9 mouse cellular contexts compared by ENCODE assay signal in the genomic region with DNA sequence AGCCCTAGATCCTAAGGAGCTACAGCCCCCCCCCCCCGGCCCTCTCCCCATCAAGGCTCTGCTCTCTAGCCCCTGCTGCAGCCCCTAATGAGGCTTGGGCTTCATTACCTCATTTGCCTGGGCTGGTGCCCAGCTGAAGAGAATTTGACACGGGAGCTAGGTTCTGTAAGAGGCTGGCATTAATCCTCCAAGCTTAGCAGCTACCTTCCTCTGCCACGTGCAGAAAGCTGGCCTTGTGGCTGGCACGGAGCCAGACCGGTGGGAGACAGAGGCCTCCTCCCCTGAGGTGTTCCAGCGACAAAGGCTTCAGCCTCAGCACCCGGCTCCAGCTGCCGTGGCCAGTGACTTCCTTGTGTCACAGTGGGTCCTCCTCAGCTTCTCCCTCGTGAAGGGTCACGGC.
DNase-seq lines count a peak whose midpoint lies in the region; ATAC-seq and TF ChIP-seq lines count a peak whose summit lies in the region.
"Had no signal": no experiment of that assay in that cellular context is flagged by ENCODE, and none has a peak within 500 bp of the region (broad histone marks: within the 10 kb centered on the region; RNA-seq: fewer than 3 reads in every experiment).

No protein-coding gene starts in this region.

- no peak for TF ChIP-seq EP300 in heart, postnatal 0 days (IDR thresholded peaks at IDR 0.05; ENCODE audit: low read depth)

- no peaks in the 10 kb centered on the region for H3K36me3 ChIP-seq in heart, postnatal 0 days (replicated peaks; ENCODE audit: control insufficient read depth, insufficient read depth, low read length)
- H3K36me3 ChIP-seq in heart, embryonic 11.5 days (ENCODE audit: control insufficient read depth, insufficient read depth, low read length), result no peaks in the 10 kb centered on the region

- no peaks in the 10 kb centered on the region for H3K27me3 ChIP-seq in heart, postnatal 0 days (ENCODE audit: control insufficient read depth, insufficient read depth, low read length)
- no peaks in the 10 kb centered on the region for H3K27me3 ChIP-seq in heart, embryonic 11.5 days (ENCODE audit: control insufficient read depth, insufficient read depth, low read length)

- no peak overlapping the region for H3K27ac ChIP-seq in heart, postnatal 0 days (ENCODE audit: low read depth)
- no peak overlapping the region for H3K27ac ChIP-seq in heart, embryonic 11.5 days (ENCODE audit: low read depth, low read length)
- H3K27ac ChIP-seq: liver, embryonic 14.5 days had no signal

- H3K9me3 ChIP-seq in heart, postnatal 0 days (replicated peaks; ENCODE audit: control insufficient read depth, low read length), result no peaks in the 10 kb centered on the region
- H3K9me3 ChIP-seq in heart, embryonic 11.5 days (replicated peaks; ENCODE audit: control insufficient read depth, low read length), result no peaks in the 10 kb centered on the region

- H3K4me3 ChIP-seq in heart, postnatal 0 days (ENCODE audit: low read depth, low read length), result no peak overlapping the region
- H3K4me3 ChIP-seq in heart, embryonic 11.5 days (ENCODE audit: low read depth, low read length), result no peak overlapping the region

- TF ChIP-seq CTCF in heart, postnatal 0 days (IDR thresholded peaks at IDR 0.05; ENCODE audit: low read depth), result no peak

- peak; percentile 13 for DNase-seq in heart, postnatal 0 days (ENCODE audit: low spot score)
- DNase-seq in urinary bladder, postnatal 14 days (ENCODE audit: low spot score), result peak; percentile 28
- DNase-seq in urinary bladder, postnatal 36 days (ENCODE audit: low spot score in 2 of 2), result no peak
- DNase-seq in kidney, postnatal 25 days, result peak; percentile 24 to 54
- peak; percentile 53 for DNase-seq in retina, adult 2 months (ENCODE audit: low read depth, low spot score)
- no peak for DNase-seq in layer of hippocampus, adult 18-20 months (ENCODE audit: low spot score in 2 of 2)
- DNase-seq in thymus, postnatal 0 days (ENCODE audit: low spot score), result no peak

- 34% methylated on average over 10 of the region's 10 CpGs for WGBS in heart, postnatal 0 days
- WGBS in heart, embryonic 11.5 days (ENCODE audit: insufficient replicate concordance), result 53% methylated on average over 10 of the region's 10 CpGs

- H3K4me2 ChIP-seq in heart, postnatal 0 days (ENCODE audit: low read depth, low read length), result no peak overlapping the region
- H3K4me2 ChIP-seq in heart, embryonic 11.5 days, result no peak overlapping the region

- ATAC-seq in heart, postnatal 0 days (ENCODE audit: insufficient read depth, low read depth), result no peak
- no peak for ATAC-seq in heart, embryonic 11.5 days (replicated peaks; ENCODE audit: insufficient number of reproducible peaks, low FRiP score, low TSS enrichment)

- H3K4me1 ChIP-seq in heart, postnatal 0 days (ENCODE audit: control insufficient read depth, insufficient read depth), result no peaks in the 10 kb centered on the region
- H3K4me1 ChIP-seq in heart, embryonic 11.5 days (ENCODE audit: control insufficient read depth, insufficient read depth, low read length), result no peaks in the 10 kb centered on the region; the same call in 1 of the 2 replicates

- no peak overlapping the region for H3K9ac ChIP-seq in heart, postnatal 0 days (replicated peaks; ENCODE audit: low read depth, low read length)
- H3K9ac ChIP-seq in heart, embryonic 11.5 days (ENCODE audit: low read depth, low read length), result no peak overlapping the region
- H3K9ac ChIP-seq: liver, embryonic 14.5 days had no signal

Comparison
In these comparisons a context has a peak if more than half of its experiments do, and no peak if none do; other contexts are left out.
1. DNase-seq: peak in heart, postnatal 0 days (single experiment), urinary bladder, postnatal 14 days (single experiment), kidney, postnatal 25 days (2 of 2) and retina, adult 2 months (single experiment); none in urinary bladder, postnatal 36 days (0 of 2), layer of hippocampus, adult 18-20 months (0 of 2) and thymus, postnatal 0 days (single experiment).